Mouse (Mus musculus): Measurements from ENCODE around the gene Ticam1. TPM values are rescaled to one million over a fixed set of nuclear protein-coding genes. Genes with fewer than 3 reads are reported as not detected.

Gene Ticam1
- polyA plus RNA-seq (2011; ENCODE audit: insufficient read depth, insufficient read length, low read depth, missing spikeins): 4.0 and 4.7 TPM in 2 replicates

- peak within 1 kb of the TSS; percentile 52 for H3K27ac ChIP-seq (ENCODE audit: insufficient read depth, low read length)
- no peak for TF ChIP-seq POLR2A (IDR thresholded peaks at IDR 0.05; ENCODE audit: insufficient read depth, low read length)
- H3K36me3 ChIP-seq (ENCODE audit: control insufficient read depth, insufficient read depth, low read length, poor library complexity, severe bottlenecking): peaks cover 6% of the 10 kb centered on the region
- H3K27me3 ChIP-seq (ENCODE audit: control insufficient read depth, insufficient read depth, low read length, poor library complexity, severe bottlenecking): no peaks in the 10 kb centered on the region
- H3K9ac ChIP-seq (ENCODE audit: low read depth, poor library complexity, severe bottlenecking): peak within 1 kb of the TSS; percentile 62
- no peaks in the 10 kb centered on the region for H3K9me3 ChIP-seq (replicated peaks; ENCODE audit: control insufficient read depth, insufficient read depth, low read length, poor library complexity, severe bottlenecking)
- peaks cover 3% of the 10 kb centered on the region for H3K4me1 ChIP-seq (ENCODE audit: control insufficient read depth, insufficient read depth, low read length)
- H3K4me3 ChIP-seq (ENCODE audit: low read depth, low read length): peak within 1 kb of the TSS; percentile 86
Measured at GRCm38 (mm10) chr17:56276643-56277566, at the start of gene Ticam1. Ticam1 (minus strand) TSS chr17:56276786.

GRCm38 (mm10) chr17:56325450-56326152, 49.0 kb upstream of the Ticam1 start, which contains the start of gene Kdm4b:
Kdm4b (plus strand) TSS chr17:56326062.
- no peaks in the 10 kb centered on the region for H3K27me3 ChIP-seq (ENCODE audit: control insufficient read depth, insufficient read depth, low read length, poor library complexity, severe bottlenecking)
- H3K9me3 ChIP-seq (replicated peaks; ENCODE audit: control insufficient read depth, insufficient read depth, low read length, poor library complexity, severe bottlenecking): no peaks in the 10 kb centered on the region
- H3K36me3 ChIP-seq (ENCODE audit: control insufficient read depth, insufficient read depth, low read length, poor library complexity, severe bottlenecking): peaks cover 12% of the 10 kb centered on the region
- H3K4me3 ChIP-seq (ENCODE audit: low read depth, low read length): peak within 1 kb of the TSS; percentile 68
- TF ChIP-seq CTCF (IDR thresholded peaks at IDR 0.05; ENCODE audit: low read depth, low read length): no peak
- TF ChIP-seq POLR2A (IDR thresholded peaks at IDR 0.05; ENCODE audit: insufficient read depth, low read length): no peak
- TF ChIP-seq EP300 (IDR thresholded peaks at IDR 0.05; ENCODE audit: insufficient read depth, low read depth, low read length): no peak
- H3K4me1 ChIP-seq (ENCODE audit: control insufficient read depth, insufficient read depth, low read length): no peaks in the 10 kb centered on the region
- H3K9ac ChIP-seq (ENCODE audit: low read depth, poor library complexity, severe bottlenecking): peak within 1 kb of the TSS; percentile 58
- H3K27ac ChIP-seq (ENCODE audit: insufficient read depth, low read length): peak within 1 kb of the TSS; percentile 22; the same call in 1 of the 2 replicates

- Histone ChIP-seq H3K9ac (ENCODE audit: low read depth, poor library complexity, severe bottlenecking) (no peak overlapping the region), H3K4me1 (ENCODE audit: control insufficient read depth, insufficient read depth, low read length) (no peaks in the 10 kb centered on the region), H3K36me3 (ENCODE audit: control insufficient read depth, insufficient read depth, low read length, poor library complexity, severe bottlenecking) (peaks cover 19% of the 10 kb centered on the region), H3K4me3 (ENCODE audit: low read depth, low read length) (no peak overlapping the region), H3K9me3 (replicated peaks; ENCODE audit: control insufficient read depth, insufficient read depth, low read length, poor library complexity, severe bottlenecking) (no peaks in the 10 kb centered on the region), H3K27ac (ENCODE audit: insufficient read depth, low read length) (peak overlapping the region; percentile 11; the same call in 1 of the 2 replicates), H3K27me3 (ENCODE audit: control insufficient read depth, insufficient read depth, low read length, poor library complexity, severe bottlenecking) (no peaks in the 10 kb centered on the region)
- TF ChIP-seq POLR2A (IDR thresholded peaks at IDR 0.05; ENCODE audit: insufficient read depth, low read length): no peak
- no peak for TF ChIP-seq CTCF (IDR thresholded peaks at IDR 0.05; ENCODE audit: low read depth, low read length)
- TF ChIP-seq EP300 (IDR thresholded peaks at IDR 0.05; ENCODE audit: insufficient read depth, low read depth, low read length): no peak
Measured at GRCm38 (mm10) chr17:56324419-56324818, 47.8 kb upstream of the Ticam1 start.

GRCm38 (mm10) chr17:56309191-56309945, 32.8 kb upstream of the Ticam1 start:
- Histone ChIP-seq H3K9ac (ENCODE audit: low read depth, poor library complexity, severe bottlenecking) (no peak overlapping the region), H3K4me1 (ENCODE audit: control insufficient read depth, insufficient read depth, low read length) (no peaks in the 10 kb centered on the region), H3K27ac (ENCODE audit: insufficient read depth, low read length) (no peak overlapping the region), H3K36me3 (ENCODE audit: control insufficient read depth, insufficient read depth, low read length, poor library complexity, severe bottlenecking) (peaks cover 70% of the 10 kb centered on the region), H3K27me3 (ENCODE audit: control insufficient read depth, insufficient read depth, low read length, poor library complexity, severe bottlenecking) (no peaks in the 10 kb centered on the region), H3K4me3 (ENCODE audit: low read depth, low read length) (no peak overlapping the region), H3K9me3 (replicated peaks; ENCODE audit: control insufficient read depth, insufficient read depth, low read length, poor library complexity, severe bottlenecking) (no peaks in the 10 kb centered on the region)
- TF ChIP-seq EP300 (IDR thresholded peaks at IDR 0.05; ENCODE audit: insufficient read depth, low read depth, low read length) (no peak), CTCF (IDR thresholded peaks at IDR 0.05; ENCODE audit: low read depth, low read length) (no peak), POLR2A (IDR thresholded peaks at IDR 0.05; ENCODE audit: insufficient read depth, low read length) (no peak)

- TF ChIP-seq EP300 (IDR thresholded peaks at IDR 0.05; ENCODE audit: insufficient read depth, low read depth, low read length) (no peak), CTCF (IDR thresholded peaks at IDR 0.05; ENCODE audit: low read depth, low read length) (no peak), POLR2A (IDR thresholded peaks at IDR 0.05; ENCODE audit: insufficient read depth, low read length) (no peak)
- Histone ChIP-seq H3K9me3 (replicated peaks; ENCODE audit: control insufficient read depth, insufficient read depth, low read length, poor library complexity, severe bottlenecking) (no peaks in the 10 kb centered on the region), H3K27ac (ENCODE audit: insufficient read depth, low read length) (no peak overlapping the region), H3K4me1 (ENCODE audit: control insufficient read depth, insufficient read depth, low read length) (no peaks in the 10 kb centered on the region), H3K27me3 (ENCODE audit: control insufficient read depth, insufficient read depth, low read length, poor library complexity, severe bottlenecking) (no peaks in the 10 kb centered on the region), H3K36me3 (ENCODE audit: control insufficient read depth, insufficient read depth, low read length, poor library complexity, severe bottlenecking) (peaks cover 59% of the 10 kb centered on the region), H3K4me3 (ENCODE audit: low read depth, low read length) (no peak overlapping the region), H3K9ac (ENCODE audit: low read depth, poor library complexity, severe bottlenecking) (no peak overlapping the region)
Measured at GRCm38 (mm10) chr17:56308088-56308487, 31.5 kb upstream of the Ticam1 start.

Data from ES-Bruce4 (cell line).